Mouse (Mus musculus): ENCODE results near the gene Btaf1.

DNA sequence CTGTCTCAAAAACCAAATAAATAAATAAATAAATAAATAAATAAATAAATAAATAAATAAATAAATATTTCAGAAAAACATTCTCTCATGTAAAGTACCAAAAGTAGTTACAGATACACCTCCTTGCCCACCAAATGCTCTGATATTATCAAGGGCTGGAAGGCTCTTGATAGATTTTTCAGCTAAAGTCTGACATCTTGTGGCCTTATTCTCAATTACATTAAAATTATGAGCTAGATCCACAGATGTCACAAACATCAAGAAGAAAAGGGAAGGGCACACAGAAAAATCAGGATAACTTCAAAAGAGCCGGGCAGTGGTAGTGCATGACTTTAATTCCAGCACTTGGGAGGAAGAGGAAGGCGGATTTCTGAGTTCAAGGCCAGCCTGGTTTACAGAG, 3.9 kb upstream of the Btaf1 start:
- TF ChIP-seq CTCF (conservative IDR thresholded peaks at IDR 0.05; ENCODE audit: low read length) (peak; percentile 27), POU5F1 (IDR thresholded peaks at IDR 0.05; ENCODE audit: borderline replicate concordance, low read length) (no peak)
